In the genomic region with DNA sequence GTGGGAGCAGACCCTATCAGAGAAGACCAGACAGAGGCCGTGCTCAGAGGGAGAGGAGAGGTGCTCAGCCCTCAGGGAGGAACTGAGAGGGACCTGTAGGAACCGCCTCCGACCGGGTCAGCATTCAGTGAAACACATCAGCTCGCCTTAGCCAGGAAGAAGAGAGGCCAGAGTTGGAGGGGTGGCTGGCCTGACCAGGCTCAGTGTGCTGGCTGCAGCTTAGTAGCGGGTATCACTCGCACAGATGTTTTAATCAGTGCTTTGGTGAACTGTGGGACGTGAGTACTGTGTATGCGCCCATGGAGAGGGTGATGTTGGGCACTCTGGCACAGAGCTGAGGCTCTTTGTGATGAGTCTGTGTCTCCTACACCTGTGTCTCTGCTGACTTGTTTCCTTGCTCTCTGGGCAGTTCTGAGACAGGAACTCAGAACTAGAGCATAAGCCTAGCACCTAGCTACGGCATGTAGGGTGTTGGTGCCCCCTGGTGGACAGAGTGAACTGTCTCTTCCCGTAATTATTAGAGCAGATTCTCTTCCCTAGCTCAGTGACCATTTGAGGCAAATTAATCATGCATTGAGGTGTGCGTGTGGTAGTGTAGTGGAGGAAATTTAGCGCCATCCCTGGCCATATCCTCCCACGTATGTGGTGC, we compare ENCODE assay signal across 1 mouse cellular context.
TF ChIP-seq lines count a peak whose summit lies in the region.

No protein-coding gene starts in this region.

TF ChIP-seq in CH12.LX, 34 proteins besides CTCF, POLR2A, EP300 and RAD21:
- TF ChIP-seq E2F4 (IDR thresholded peaks at IDR 0.05; ENCODE audit: insufficient replicate concordance, low read depth, low read length), result no peak
- 0 out of 2 replicates have a peak, but pooled peaks have one; percentile 37 for TF ChIP-seq JUND (conservative IDR thresholded peaks at IDR 0.05; ENCODE audit: low read depth, low read length)
- TF ChIP-seq ETS1 (conservative IDR thresholded peaks at IDR 0.05; ENCODE audit: low read depth, low read length), result no peak
- peak; percentile 100 for TF ChIP-seq SMC3 (IDR thresholded peaks at IDR 0.05; ENCODE audit: low read depth, low read length)
- TF ChIP-seq POLR2AphosphoS2 (IDR thresholded peaks at IDR 0.05; ENCODE audit: low read depth, low read length), result no peak
- no peak for TF ChIP-seq ZMIZ1 (IDR thresholded peaks at IDR 0.05; ENCODE audit: low read depth, low read length)
- peak; percentile 45 for TF ChIP-seq ELF1 (IDR thresholded peaks at IDR 0.05; ENCODE audit: low read depth, low read length)
- no peak for TF ChIP-seq KAT2A (IDR thresholded peaks at IDR 0.05; ENCODE audit: insufficient replicate concordance, low read length)
- TF ChIP-seq PAX5 (IDR thresholded peaks at IDR 0.05; ENCODE audit: low read length), result no peak
- TF ChIP-seq USF1 (IDR thresholded peaks at IDR 0.05; ENCODE audit: low read depth, low read length), result no peak
- TF ChIP-seq TCF12 (IDR thresholded peaks at IDR 0.05; ENCODE audit: low read depth, low read length), result peak; percentile 33; the same call in 1 of the 2 replicates
- TF ChIP-seq NELFE (IDR thresholded peaks at IDR 0.05; ENCODE audit: low read depth, low read length), result peak; percentile 67; the same call in 1 of the 2 replicates
- peak; percentile 75 for TF ChIP-seq MAZ (IDR thresholded peaks at IDR 0.05; ENCODE audit: low read depth, low read length)
- TF ChIP-seq MEF2A (IDR thresholded peaks at IDR 0.05; ENCODE audit: borderline replicate concordance, low read depth, low read length), result no peak
- 0 out of 2 replicates have a peak, but pooled peaks have one; percentile 31 for TF ChIP-seq NRF1 (IDR thresholded peaks at IDR 0.05; ENCODE audit: low read depth, low read length)
- peak; percentile 69; the same call in 1 of the 2 replicates for TF ChIP-seq IRF4 (IDR thresholded peaks at IDR 0.05; ENCODE audit: low read depth, low read length)
- no peak for TF ChIP-seq USF2 (conservative IDR thresholded peaks at IDR 0.05; ENCODE audit: low read depth, low read length)
- no peak for TF ChIP-seq TBP (conservative IDR thresholded peaks at IDR 0.05; ENCODE audit: low read depth, low read length)
- 0 out of 2 replicates have a peak, but pooled peaks have one; percentile 41 for TF ChIP-seq RCOR1 (conservative IDR thresholded peaks at IDR 0.05; ENCODE audit: low read depth, low read length)
- TF ChIP-seq MYC (IDR thresholded peaks at IDR 0.05; ENCODE audit: low read depth, low read length), result 0 out of 2 replicates have a peak, but pooled peaks have one; percentile 29
- peak; percentile 30; the same call in 1 of the 2 replicates for TF ChIP-seq JUN (IDR thresholded peaks at IDR 0.05; ENCODE audit: insufficient read depth, low read depth, low read length)
- no peak for TF ChIP-seq CHD1 (IDR thresholded peaks at IDR 0.05; ENCODE audit: low read depth, low read length)
- TF ChIP-seq HCFC1 (IDR thresholded peaks at IDR 0.05; ENCODE audit: low read depth, low read length), result no peak
- no peak for TF ChIP-seq ZKSCAN1 (IDR thresholded peaks at IDR 0.05; ENCODE audit: borderline replicate concordance, low read depth, low read length)
- TF ChIP-seq UBTF (IDR thresholded peaks at IDR 0.05; ENCODE audit: low read depth, low read length), result no peak
- no peak for TF ChIP-seq MAX (IDR thresholded peaks at IDR 0.05; ENCODE audit: low read length)
- no peak for TF ChIP-seq GABPA (IDR thresholded peaks at IDR 0.05; ENCODE audit: insufficient replicate concordance, low read depth, low read length)
- peak; percentile 99 for TF ChIP-seq ZC3H11A (IDR thresholded peaks at IDR 0.05; ENCODE audit: low read depth, low read length)
- TF ChIP-seq ZNF384 (IDR thresholded peaks at IDR 0.05; ENCODE audit: low read depth, low read length), result no peak
- no peak for TF ChIP-seq MAFK (IDR thresholded peaks at IDR 0.05; ENCODE audit: insufficient replicate concordance, low read length)
- 0 out of 2 replicates have a peak, but pooled peaks have one; percentile 30 for TF ChIP-seq BHLHE40 (IDR thresholded peaks at IDR 0.05; ENCODE audit: low read depth, low read length)
- no peak for TF ChIP-seq CHD2 (IDR thresholded peaks at IDR 0.05; ENCODE audit: low read length)
- TF ChIP-seq SIN3A (IDR thresholded peaks at IDR 0.05; ENCODE audit: low read length), result peak; percentile 73
- TF ChIP-seq MXI1 (IDR thresholded peaks at IDR 0.05; ENCODE audit: low read depth, low read length), result 0 out of 2 replicates have a peak, but pooled peaks have one; percentile 49
